Mouse (Mus musculus) lung, embryonic 15.5 days (tissue): ENCODE results near the gene Pcbp1. TPM values are rescaled to one million over a fixed set of nuclear protein-coding genes. Genes with fewer than 3 reads are reported as not detected.
A peak's percentile ranks its signal among the peaks of the same experiment; 100 is the strongest.
"Not testable (repeated sequence)": the region's sequence is repeated elsewhere in the genome, so short reads cannot be mapped to it uniquely, and the experiment has no call there.

Experiments
- ATAC-seq: fragments of 200-750 bp; cut with Nextera tagmentation; 2 replicates; pipeline ENCODE4 v1.8.0; 2017; ENCODE audit warnings: moderate number of reproducible peaks, borderline replicate concordance; ENCODE audit not compliant: low FRiP score, low TSS enrichment; ENCODE audit errors: extremely low read depth
- H3K27ac ChIP-seq: fragments of 300-500 bp; sonication (generic); 2 replicates; pipeline ENCODE4 v1.5.1; 2015; ENCODE audit warnings: moderate library complexity, mild to moderate bottlenecking, inconsistent platforms
- H3K27me3 ChIP-seq: fragments of 300-500 bp; sonication (generic); 2 replicates; pipeline ENCODE4 v1.6.1; 2015; ENCODE audit warnings: inconsistent platforms
- H3K36me3 ChIP-seq: fragments of 300-500 bp; sonication (generic); 2 replicates; pipeline ENCODE4 v1.6.1; 2015; ENCODE audit warnings: inconsistent platforms
- H3K4me1 ChIP-seq: fragments of 300-500 bp; sonication (generic); 2 replicates; pipeline ENCODE4 v1.6.1; 2015; ENCODE audit warnings: inconsistent platforms
- H3K4me2 ChIP-seq: fragments of 300-500 bp; sonication (generic); 2 replicates; pipeline ENCODE4 v1.6.1; 2015; ENCODE audit warnings: inconsistent platforms, mild to moderate bottlenecking, moderate library complexity
- H3K4me3 ChIP-seq: fragments of 300-500 bp; sonication (generic); 2 replicates; pipeline ENCODE4 v1.5.1; 2015; ENCODE audit warnings: mild to moderate bottlenecking, inconsistent platforms
- H3K9ac ChIP-seq: fragments of 300-500 bp; sonication (generic); 2 replicates; pipeline ENCODE4 v1.6.1; 2015; ENCODE audit warnings: inconsistent platforms
- H3K9me3 ChIP-seq: fragments of 300-500 bp; sonication (generic); 2 replicates; pipeline ENCODE4 v1.6.1; 2016; ENCODE audit warnings: inconsistent platforms
- WGBS: fragments of 180-500 bp; shearing (Covaris S2); methylation state at CpG from one replicate; pipeline ENCODE4 v1.1.7; 2015; 5-methylcytosine and 5-hydroxymethylcytosine counted together
- polyA plus RNA-seq: library from polyadenylated mRNA; unstranded; fragments of >200 nt; fragmentation: Nextera tagmentation; extraction: Ambion mirVana; gene quantifications from 2 replicates; pipeline ENCODE4 v1.2.1, GENCODE M21; 2015

Gene Pcbp1
- polyA plus RNA-seq = 554 and 556 TPM in 2 replicates

GRCm38 (mm10) chr6:86526032-86526960, at the start of gene Pcbp1:
Gene Pcbp1, minus strand, starts transcription at chr6:86526321.
- whole genome bisulfite sequencing = under 1% methylated on average over 91 of the region's 120 CpGs

DNA sequence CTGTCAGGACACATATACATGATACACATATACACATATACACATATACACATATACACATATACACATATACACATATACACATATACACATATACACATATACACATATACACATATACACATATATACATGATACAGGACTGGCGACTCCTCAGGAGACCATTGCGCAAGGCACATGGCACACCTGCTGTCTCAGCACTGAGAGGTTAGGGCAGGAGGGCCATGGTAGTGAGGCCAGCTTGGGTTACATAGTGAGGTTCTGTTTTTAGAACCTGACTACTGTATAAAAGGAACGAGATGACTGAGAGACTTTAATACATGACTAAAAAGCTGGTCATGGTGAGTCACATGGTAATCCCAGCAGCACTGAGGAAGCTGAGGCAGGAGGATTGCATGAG, 48.4 kb upstream of the Pcbp1 start:
- no peak overlapping the region for H3K9ac ChIP-seq
- H3K36me3 ChIP-seq = no peaks in the 10 kb centered on the region
- no peak for ATAC-seq
- no peak overlapping the region for H3K4me3 ChIP-seq
- no peak overlapping the region for H3K4me2 ChIP-seq
- 96% methylated on average over 3 of the region's 3 CpGs for WGBS
- H3K27me3 ChIP-seq = no peaks in the 10 kb centered on the region
- peaks cover 42% of the 10 kb centered on the region for H3K4me1 ChIP-seq
- no peak overlapping the region for H3K27ac ChIP-seq
- no peaks in the 10 kb centered on the region for H3K9me3 ChIP-seq

More at GRCm38 (mm10) chr6:86526032-86526960, at the start of gene Pcbp1:
- no peaks in the 10 kb centered on the region for H3K27me3 ChIP-seq
- peak within 1 kb of the TSS; percentile 100 for H3K27ac ChIP-seq
- peak; percentile 91 for ATAC-seq
- H3K4me2 ChIP-seq = peak within 1 kb of the TSS; percentile 86
- H3K4me1 ChIP-seq = peaks cover 25% of the 10 kb centered on the region
- H3K9ac ChIP-seq = peak within 1 kb of the TSS; percentile 97
- H3K4me3 ChIP-seq = peak within 1 kb of the TSS; percentile 70
- peaks cover 10% of the 10 kb centered on the region for H3K36me3 ChIP-seq
- H3K9me3 ChIP-seq = no peaks in the 10 kb centered on the region

DNA sequence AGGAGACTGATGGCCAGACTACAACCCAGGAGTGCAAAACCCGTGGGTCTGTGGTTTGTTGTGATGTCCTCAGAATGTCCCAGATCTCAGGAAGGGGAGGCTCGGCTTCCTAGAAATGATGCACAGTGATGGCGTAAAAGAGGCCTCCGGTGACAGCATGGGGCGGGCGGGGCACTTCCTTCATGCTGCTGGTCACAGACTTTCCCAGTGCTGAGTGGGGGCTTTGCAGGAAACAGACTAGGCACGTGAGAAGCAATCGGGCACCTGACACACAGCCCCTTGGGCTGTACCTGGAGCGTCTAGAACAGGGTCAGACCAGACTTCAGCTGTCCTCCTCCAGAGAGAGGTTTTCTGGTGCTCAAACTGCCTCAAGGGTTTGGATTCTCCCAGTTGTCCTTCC, 44.7 kb upstream of the Pcbp1 start:
- Histone ChIP-seq H3K9ac (no peak overlapping the region), H3K9me3 (no peaks in the 10 kb centered on the region), H3K27ac (no peak overlapping the region), H3K27me3 (no peaks in the 10 kb centered on the region), H3K4me1 (peaks cover 29% of the 10 kb centered on the region), H3K4me3 (no peak overlapping the region), H3K36me3 (0 out of 2 replicates have a peak, but pooled peaks cover 3% of the 10 kb centered on the region), H3K4me2 (no peak overlapping the region)
- ATAC-seq = no peak
- 43% methylated on average over 9 of the region's 9 CpGs for WGBS

DNA sequence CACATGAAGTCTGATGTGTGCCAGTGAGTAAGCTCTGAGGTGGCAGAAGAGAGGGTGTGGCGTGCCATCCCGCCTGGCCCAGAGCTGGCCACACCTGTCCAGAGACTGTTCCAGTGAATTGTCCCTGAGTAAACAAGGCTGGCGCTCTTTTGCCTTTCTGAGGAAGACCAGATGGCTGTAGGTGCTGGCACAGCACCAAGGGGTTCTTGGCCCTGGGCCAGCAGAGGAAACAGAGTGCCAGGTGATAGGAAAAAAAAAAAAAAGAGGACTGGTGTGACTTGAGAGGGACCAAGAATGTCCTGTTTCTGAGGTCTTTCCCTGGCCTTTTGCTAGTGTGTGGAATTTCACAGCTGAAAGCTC, 43.3 kb upstream of the Pcbp1 start:
- H3K27me3 ChIP-seq = no peaks in the 10 kb centered on the region
- peak; percentile 62; the same call in 1 of the 2 replicates for ATAC-seq
- H3K9me3 ChIP-seq = no peaks in the 10 kb centered on the region
- no peak overlapping the region for H3K4me3 ChIP-seq
- peaks cover 16% of the 10 kb centered on the region for H3K36me3 ChIP-seq
- H3K27ac ChIP-seq = peak overlapping the region; percentile 55
- H3K9ac ChIP-seq = no peak overlapping the region
- H3K4me1 ChIP-seq = peaks cover 29% of the 10 kb centered on the region
- H3K4me2 ChIP-seq = no peak overlapping the region
- WGBS = 27% methylated on average over 3 of the region's 3 CpGs

DNA sequence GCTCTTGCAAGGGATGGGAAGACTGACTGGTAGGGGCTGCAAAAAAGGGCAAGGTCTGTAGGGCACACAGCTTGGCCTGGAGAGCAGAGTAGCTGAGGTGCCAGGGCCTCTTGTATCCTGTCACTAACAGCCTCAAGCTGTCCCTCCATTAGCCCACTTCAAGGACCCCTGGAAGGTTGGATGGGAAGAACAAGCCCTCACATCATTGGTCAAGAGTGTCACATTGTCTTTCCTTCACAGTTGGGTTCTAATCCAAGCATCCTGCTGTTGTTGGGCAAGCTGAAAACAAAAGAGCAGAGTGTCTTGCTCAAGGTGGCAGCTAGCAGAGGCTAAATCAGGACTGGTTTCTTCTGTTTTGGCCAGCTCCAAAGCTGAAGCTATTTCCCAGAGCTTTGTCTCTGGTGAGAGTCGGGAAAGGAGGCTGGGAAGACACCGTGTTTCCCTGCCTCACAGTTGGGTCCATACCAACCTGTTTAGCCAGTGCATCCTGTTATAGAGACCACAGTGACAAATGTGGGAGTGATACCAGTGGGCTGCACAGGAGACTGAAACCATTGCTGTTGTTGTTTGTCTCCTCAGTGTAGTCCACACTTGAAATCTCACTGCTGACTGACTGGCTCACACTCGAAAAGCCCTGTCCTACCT, 42.8 kb upstream of the Pcbp1 start:
- no peak for ATAC-seq
- WGBS = 28% methylated on average over 3 of the region's 3 CpGs
- H3K36me3 ChIP-seq = peaks cover 19% of the 10 kb centered on the region
- peaks cover 29% of the 10 kb centered on the region for H3K4me1 ChIP-seq
- H3K9ac ChIP-seq = no peak overlapping the region
- H3K27me3 ChIP-seq = no peaks in the 10 kb centered on the region
- H3K27ac ChIP-seq = peak overlapping the region; percentile 53
- no peak overlapping the region for H3K4me2 ChIP-seq
- H3K9me3 ChIP-seq = no peaks in the 10 kb centered on the region
- no peak overlapping the region for H3K4me3 ChIP-seq

DNA sequence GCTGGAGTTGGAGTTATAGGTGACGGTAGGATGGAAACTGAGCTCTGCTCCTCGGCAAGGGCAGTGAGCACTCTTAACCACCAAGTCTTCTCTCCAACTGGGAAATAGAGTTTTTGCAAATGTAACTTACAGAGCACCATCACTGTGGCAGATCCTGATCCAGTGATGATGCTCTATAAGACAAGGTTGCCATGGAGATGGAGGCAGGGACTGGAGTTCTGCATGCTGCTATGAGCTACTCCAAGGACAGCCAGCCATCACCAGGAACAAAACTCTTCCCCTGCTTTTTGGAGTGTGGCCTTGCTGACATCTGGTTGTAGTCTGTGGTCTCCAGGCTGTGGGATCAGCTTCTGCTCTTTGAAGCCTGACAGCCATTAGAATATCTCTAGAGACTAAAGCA, 39.7 kb upstream of the Pcbp1 start:
- H3K4me2 ChIP-seq = no peak overlapping the region
- no peaks in the 10 kb centered on the region for H3K9me3 ChIP-seq
- H3K27ac ChIP-seq = no peak overlapping the region
- 94% methylated on average over 2 of the region's 2 CpGs for WGBS
- no peaks in the 10 kb centered on the region for H3K27me3 ChIP-seq
- no peak for ATAC-seq
- H3K36me3 ChIP-seq = peaks cover 24% of the 10 kb centered on the region
- no peak overlapping the region for H3K9ac ChIP-seq
- H3K4me1 ChIP-seq = peaks cover 21% of the 10 kb centered on the region
- no peak overlapping the region for H3K4me3 ChIP-seq

- not testable (repeated sequence) for H3K27ac ChIP-seq, H3K4me1 ChIP-seq, ATAC-seq, H3K27me3 ChIP-seq, H3K4me2 ChIP-seq, H3K9ac ChIP-seq, H3K4me3 ChIP-seq, H3K9me3 ChIP-seq
- 91% methylated on average over 1 of the region's 1 CpGs for WGBS
- peaks cover 25% of the 10 kb centered on the region for H3K36me3 ChIP-seq
Measured at GRCm38 (mm10) chr6:86557182-86557581, 31.1 kb upstream of the Pcbp1 start.

- peaks cover 2% of the 10 kb centered on the region; the same call in 1 of the 2 replicates for H3K4me1 ChIP-seq
- ATAC-seq = no peak
- no peaks in the 10 kb centered on the region for H3K27me3 ChIP-seq
- peaks cover 27% of the 10 kb centered on the region for H3K36me3 ChIP-seq
- no peak overlapping the region for H3K9ac ChIP-seq
- H3K4me2 ChIP-seq = no peak overlapping the region
- H3K27ac ChIP-seq = peak overlapping the region; percentile 68
- H3K9me3 ChIP-seq = no peaks in the 10 kb centered on the region
- WGBS = 83% methylated on average over 3 of the region's 3 CpGs
- no peak overlapping the region for H3K4me3 ChIP-seq
Measured at GRCm38 (mm10) chr6:86556345-86557058, 30.4 kb upstream of the Pcbp1 start.

GRCm38 (mm10) chr6:86550587-86550986, 24.5 kb upstream of the Pcbp1 start:
- no peak overlapping the region for H3K27ac ChIP-seq
- H3K9ac ChIP-seq = no peak overlapping the region
- 88% methylated on average over 1 of the region's 1 CpGs for WGBS
- H3K4me1 ChIP-seq = peaks cover 8% of the 10 kb centered on the region; the same call in 1 of the 2 replicates
- no peak overlapping the region for H3K4me3 ChIP-seq
- peaks cover 42% of the 10 kb centered on the region for H3K36me3 ChIP-seq
- no peaks in the 10 kb centered on the region for H3K27me3 ChIP-seq
- H3K9me3 ChIP-seq = no peaks in the 10 kb centered on the region
- no peak for ATAC-seq
- H3K4me2 ChIP-seq = no peak overlapping the region

DNA sequence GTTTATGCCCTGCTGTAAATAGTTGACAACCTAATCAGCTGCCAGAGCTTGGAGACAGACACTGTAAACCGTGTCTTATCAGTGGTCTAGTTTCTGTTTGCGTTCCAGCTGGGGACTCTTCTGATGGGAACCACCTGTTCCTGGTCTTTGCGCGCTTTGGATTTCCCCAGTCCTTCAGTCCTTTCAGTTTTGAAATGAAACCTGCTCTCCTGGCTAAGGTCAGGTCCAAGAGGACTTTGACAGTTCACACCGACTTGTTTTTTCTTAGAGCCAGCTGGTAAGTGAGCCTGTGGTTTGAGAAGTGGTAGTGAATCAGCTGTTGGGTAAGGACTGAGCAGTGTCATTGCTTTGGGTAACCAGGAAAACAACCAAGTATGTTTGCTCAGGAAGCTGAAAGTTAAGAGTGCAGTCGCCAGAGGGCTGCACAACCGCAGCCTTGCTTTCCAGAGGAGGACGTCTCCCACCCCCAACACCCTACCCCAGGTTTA, 21.8 kb upstream of the Pcbp1 start:
- Histone ChIP-seq H3K4me3 (no peak overlapping the region), H3K9me3 (no peaks in the 10 kb centered on the region), H3K27me3 (no peaks in the 10 kb centered on the region), H3K27ac (peak overlapping the region; percentile 69), H3K9ac (no peak overlapping the region), H3K4me1 (peaks cover 7% of the 10 kb centered on the region; the same call in 1 of the 2 replicates), H3K36me3 (peaks cover 41% of the 10 kb centered on the region), H3K4me2 (no peak overlapping the region)
- WGBS = 34% methylated on average over 8 of the region's 8 CpGs
- ATAC-seq = peak; percentile 88; the same call in 1 of the 2 replicates

DNA sequence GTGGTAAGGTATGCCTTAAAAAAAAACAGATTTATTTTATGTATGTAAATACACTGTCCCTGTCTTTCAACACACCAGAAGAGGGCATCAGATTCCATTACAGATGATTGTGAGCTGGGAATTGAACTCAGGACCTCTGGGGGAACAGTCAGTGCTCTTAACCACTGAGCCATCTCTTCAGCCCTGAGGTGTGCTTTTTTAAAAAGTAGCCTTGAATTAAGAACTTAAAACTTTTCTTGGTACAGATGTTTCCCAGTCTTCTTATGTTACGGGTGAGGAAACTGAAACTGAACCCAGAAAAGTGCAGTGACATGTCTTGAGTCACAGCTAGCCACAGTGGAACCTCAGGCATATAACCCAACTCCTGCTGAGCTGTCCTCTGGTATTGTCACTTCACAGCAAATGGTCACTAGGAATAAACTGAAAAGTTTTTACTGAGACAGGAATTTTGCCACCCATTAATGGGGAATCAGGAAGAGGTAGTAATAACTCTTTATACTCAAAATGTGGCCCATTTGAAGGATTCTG, 21.2 kb upstream of the Pcbp1 start:
- no peak for ATAC-seq
- Histone ChIP-seq H3K4me3 (no peak overlapping the region), H3K27me3 (no peaks in the 10 kb centered on the region), H3K27ac (peak overlapping the region; percentile 69), H3K4me1 (peaks cover 7% of the 10 kb centered on the region; the same call in 1 of the 2 replicates), H3K9me3 (no peaks in the 10 kb centered on the region), H3K9ac (no peak overlapping the region), H3K4me2 (no peak overlapping the region), H3K36me3 (peaks cover 40% of the 10 kb centered on the region)
- WGBS = 62% methylated on average over 1 of the region's 1 CpGs
